Mouse (Mus musculus) intestine, embryonic 16.5 days (tissue): ENCODE measurements around the gene Ciapin1. TPM values are rescaled to one million over a fixed set of nuclear protein-coding genes. Genes with fewer than 3 reads are reported as not detected.

Experiments
- polyA plus RNA-seq: library from polyadenylated mRNA; unstranded; fragments of >200 nt; fragmentation: Nextera tagmentation; extraction: Ambion mirVana; gene quantifications from 2 replicates; pipeline ENCODE4 v1.2.1, GENCODE M21; 2015

Gene Ciapin1
- polyA plus RNA-seq, 1 experiment from 2014 or later = 90.1 TPM

Other genes starting within 250 kb of the Ciapin1 start
- 27.9 and 29.5 TPM in 2 replicates for gene Rspry1, start 236.4 kb downstream of the Ciapin1 start, polyA plus RNA-seq
- 50.7 and 56.4 TPM in 2 replicates for gene Fam192a, start 236.4 kb downstream of the Ciapin1 start, polyA plus RNA-seq
- gene Arl2bp, start 171.8 kb downstream of the Ciapin1 start, polyA plus RNA-seq = 104 and 106 TPM in 2 replicates
- 55.6 and 64.0 TPM in 2 replicates for gene Pllp, start 142.1 kb downstream of the Ciapin1 start, polyA plus RNA-seq
- gene Ccl22, start 92.8 kb downstream of the Ciapin1 start, polyA plus RNA-seq = 0.10 TPM in 1 of 2 replicates, not detected in the other
- gene Cx3cl1, start 66.3 kb downstream of the Ciapin1 start, polyA plus RNA-seq = 34.7 and 47.2 TPM in 2 replicates
- gene Ccl17, start 27.9 kb downstream of the Ciapin1 start, polyA plus RNA-seq = 0.29 and 1.3 TPM in 2 replicates
- 142 and 145 TPM in 2 replicates for gene Coq9, start within 50 bp of the Ciapin1 start, polyA plus RNA-seq
- 117 and 133 TPM in 2 replicates for gene Polr2c, start 19.1 kb upstream of the Ciapin1 start, polyA plus RNA-seq
- gene Dok4, start 38.0 kb upstream of the Ciapin1 start, polyA plus RNA-seq = 49.6 and 51.5 TPM in 2 replicates
- gene Ccdc102a, start 79.7 kb upstream of the Ciapin1 start, polyA plus RNA-seq = 10.9 and 11.5 TPM in 2 replicates
- gene Adgrg5, start 85.3 kb upstream of the Ciapin1 start, polyA plus RNA-seq = 1.6 and 2.8 TPM in 2 replicates
- 24.4 and 26.8 TPM in 2 replicates for gene Adgrg1, start 136.4 kb upstream of the Ciapin1 start, polyA plus RNA-seq
- 3.0 and 3.6 TPM in 2 replicates for gene Adgrg3, start 179.3 kb upstream of the Ciapin1 start, polyA plus RNA-seq
- 0.07 TPM in 1 of 2 replicates, not detected in the other for gene Drc7, start 216.7 kb upstream of the Ciapin1 start, polyA plus RNA-seq
- 16.7 and 17.8 TPM in 2 replicates for gene Katnb1, start 242.8 kb upstream of the Ciapin1 start, polyA plus RNA-seq